Mouse (Mus musculus) brain, adult 2 months (tissue): ENCODE data around the gene Tent5b.

Experiments
- DNase-seq: peaks from one replicate; pipeline ENCODE4 v3.0.0; 2011; ENCODE audit warnings: low read depth, low spot score

The Tent5b gene

DNA sequence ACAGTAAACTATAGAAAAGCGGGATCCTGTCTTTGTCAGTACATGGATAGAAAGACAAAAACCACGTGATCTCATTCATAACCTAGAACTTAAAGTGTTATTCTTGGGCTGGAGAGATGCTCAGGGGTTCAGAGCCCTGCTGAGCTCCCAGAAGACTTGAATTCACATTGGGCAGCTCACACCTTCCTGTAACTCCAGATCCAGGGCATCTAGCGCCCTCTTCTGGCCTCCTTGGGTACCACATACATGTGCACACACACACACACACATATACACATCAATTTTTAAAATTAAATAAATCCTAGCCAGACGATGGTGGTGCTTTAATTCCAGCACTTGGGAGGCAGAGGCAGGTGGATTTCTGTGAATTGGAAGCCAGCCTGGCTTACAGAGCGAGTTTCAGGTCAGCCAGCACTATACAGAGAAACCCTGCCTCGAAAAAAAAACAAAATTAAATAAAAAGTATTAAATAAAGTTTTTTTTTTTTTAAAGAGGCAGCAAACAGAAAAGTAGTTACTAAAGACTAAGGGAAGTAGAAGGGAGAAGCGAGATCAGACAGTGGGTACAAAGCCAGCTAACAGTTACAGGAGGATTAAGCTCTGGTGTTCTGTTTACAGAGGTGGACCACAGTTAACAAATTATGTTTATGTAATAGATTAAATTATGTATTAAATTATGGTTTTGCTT, 8.7 kb upstream of the Tent5b start:
- no peak for DNase-seq

DNA sequence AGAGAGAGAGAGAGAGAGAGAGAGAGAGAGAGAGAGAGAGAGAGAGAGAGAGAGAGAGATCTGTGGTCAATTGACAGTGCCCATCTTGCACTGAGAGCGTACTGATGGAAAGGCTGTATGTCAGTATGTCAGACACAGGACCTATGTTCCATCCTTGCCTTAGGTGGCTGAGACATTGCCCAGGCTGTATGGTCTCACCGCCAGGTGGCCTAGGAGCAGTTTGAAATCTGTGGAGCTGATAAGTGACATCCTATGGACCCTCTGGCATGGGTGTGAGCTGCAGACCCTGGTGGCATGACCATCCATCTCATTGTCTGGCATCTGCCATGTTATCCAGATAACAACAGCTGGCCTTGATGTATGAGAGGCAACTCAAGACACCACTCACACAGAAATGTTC, 6.1 kb upstream of the Tent5b start:
- DNase-seq = no peak

DNA sequence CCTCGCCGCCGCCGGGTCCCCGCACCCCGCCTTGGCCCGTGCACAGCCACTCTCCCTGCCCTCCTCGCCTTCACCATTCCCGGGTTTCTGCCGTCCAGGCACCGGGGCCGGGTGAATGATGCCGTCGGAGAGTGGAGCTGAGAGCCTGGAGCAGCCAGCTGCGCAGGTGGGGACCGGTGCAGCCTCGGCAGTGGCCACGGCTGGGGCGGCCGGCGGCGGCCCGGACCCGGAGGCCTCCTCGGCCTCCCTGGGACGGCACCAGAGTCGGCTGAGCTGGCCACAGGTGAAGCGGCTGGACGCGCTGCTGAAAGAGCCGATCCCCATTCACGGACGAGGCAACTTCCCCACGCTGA, 229 bp downstream of the Tent5b start:
- no peak for DNase-seq

DNA sequence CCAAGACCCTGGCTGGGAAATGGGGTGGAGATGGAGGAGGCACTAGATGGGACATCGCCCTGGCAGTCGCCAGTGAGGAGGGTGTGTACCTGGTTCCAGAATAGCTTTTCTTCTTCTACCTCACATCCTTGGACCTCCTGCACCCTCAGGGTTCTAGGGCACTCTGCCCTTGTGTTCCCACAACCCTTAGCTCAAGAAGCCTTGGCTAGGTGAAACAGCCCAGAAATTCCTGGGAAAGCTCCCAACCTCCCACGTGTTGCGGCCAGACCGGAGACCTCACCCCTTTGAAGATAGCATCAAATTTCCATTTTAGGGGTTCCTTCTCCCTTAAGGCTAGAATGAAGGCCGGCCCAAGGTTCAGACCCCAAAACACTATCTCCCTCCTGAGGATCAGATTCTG, 822 bp downstream of the Tent5b start:
- no peak for DNase-seq

DNA sequence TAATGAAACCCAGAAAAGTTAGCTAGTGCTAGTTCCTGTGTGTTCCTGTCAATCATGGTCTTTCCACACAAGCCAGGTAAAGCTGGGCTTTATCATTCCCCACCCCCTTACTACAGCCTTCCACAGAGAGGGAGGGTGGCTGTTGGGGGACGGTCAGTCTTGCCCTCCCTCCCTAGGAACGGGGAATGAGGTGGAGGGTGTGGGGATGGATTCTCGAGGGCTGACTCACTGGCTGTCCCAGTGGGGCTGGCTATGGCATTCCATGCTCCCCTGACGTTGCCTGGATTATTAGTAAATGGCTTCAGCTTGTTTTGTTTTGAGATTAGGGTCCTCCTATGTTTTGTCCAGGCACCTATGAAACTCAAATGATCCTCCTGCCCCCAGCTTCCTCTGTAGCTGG, 1.6 kb downstream of the Tent5b start:
- no peak for DNase-seq

DNA sequence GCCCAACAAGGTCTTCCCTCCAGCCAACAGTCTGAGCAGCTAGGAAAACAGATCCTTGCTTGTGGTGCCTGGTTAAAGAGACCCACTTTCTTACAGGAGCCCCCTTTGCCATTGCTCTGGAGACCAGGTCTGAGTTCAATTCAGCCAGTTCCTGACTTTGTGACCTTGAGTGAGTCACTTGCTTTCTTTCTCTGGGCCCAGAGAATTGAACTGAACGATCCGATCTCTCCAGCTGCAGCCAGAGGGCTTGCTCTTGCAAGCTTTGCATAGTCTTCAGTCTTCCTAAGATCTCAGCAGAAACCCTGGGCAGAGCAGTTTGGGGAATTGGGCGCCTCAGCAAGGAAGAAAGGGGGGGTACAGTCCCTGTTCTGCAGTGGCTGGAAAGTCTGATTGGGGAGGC, 2.5 kb downstream of the Tent5b start:
- no peak for DNase-seq

DNA sequence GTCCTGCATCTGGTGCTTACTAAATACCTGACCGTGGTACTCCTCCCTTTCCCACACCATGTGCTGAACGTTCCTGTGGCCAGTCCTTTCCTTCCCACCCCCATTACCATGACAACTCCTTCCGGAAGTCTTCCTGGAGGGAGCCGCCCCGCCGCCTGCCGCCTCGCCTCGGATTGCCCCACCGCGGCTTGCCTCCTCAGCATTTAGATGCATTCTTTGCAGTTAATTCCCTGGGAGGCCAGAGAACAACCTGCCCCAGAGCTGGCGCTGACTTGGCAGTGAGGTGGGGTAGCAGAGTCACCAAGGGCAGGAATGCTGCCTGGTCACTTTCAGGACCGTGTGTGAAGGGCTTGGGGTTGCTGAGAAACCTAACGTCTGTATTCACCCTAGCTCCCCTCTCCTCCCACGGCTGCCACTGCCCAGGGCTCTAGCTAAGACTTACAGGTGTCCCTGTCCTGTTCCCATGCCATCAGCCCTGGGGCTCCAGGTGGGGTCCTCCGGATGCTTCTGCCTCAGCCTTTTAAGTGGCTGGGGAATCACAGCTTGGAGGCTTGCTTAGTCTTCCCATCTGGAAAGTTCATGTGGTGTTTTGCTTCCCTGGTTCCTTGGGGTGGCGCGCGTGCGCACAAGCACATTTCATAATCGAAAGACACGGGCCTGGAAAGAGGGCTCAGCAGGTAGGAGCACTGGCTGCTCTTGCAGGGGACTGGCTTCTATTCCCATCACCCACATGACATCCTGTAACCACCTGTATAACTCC, 4.5 kb downstream of the Tent5b start:
- no peak for DNase-seq

DNA sequence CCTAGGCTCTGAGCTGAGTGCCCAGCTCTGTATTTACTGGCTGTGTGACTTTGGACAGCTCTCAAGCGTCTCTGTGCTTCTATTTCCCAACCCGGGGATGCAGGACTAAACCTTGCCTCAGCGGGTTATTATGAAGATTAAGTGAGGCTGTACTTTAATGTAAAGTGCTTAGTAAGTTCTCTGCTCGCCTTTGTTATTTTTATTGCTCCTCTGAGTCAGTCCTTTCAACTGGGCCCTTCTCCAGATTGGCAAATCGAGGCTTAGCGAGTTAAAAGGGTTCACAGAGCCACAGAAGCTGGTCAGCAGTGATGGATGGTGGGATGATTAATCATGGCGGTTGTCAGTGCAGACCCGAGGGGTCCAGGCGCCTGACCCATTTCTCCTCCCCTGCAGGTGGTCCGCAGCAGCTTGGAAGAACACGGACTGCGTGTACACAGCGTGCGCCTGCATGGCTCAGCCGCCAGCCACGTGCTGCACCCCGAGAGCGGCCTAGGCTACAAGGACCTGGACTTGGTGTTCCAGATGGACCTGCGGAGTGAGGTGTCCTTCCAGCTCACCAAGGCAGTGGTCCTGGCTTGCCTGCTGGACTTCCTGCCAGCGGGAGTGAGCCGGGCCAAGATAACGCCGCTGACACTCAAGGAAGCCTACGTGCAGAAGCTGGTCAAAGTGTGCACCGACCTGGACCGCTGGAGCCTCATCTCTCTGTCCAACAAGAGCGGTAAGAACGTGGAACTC, 5.9 kb downstream of the Tent5b start:
- no peak for DNase-seq

DNA sequence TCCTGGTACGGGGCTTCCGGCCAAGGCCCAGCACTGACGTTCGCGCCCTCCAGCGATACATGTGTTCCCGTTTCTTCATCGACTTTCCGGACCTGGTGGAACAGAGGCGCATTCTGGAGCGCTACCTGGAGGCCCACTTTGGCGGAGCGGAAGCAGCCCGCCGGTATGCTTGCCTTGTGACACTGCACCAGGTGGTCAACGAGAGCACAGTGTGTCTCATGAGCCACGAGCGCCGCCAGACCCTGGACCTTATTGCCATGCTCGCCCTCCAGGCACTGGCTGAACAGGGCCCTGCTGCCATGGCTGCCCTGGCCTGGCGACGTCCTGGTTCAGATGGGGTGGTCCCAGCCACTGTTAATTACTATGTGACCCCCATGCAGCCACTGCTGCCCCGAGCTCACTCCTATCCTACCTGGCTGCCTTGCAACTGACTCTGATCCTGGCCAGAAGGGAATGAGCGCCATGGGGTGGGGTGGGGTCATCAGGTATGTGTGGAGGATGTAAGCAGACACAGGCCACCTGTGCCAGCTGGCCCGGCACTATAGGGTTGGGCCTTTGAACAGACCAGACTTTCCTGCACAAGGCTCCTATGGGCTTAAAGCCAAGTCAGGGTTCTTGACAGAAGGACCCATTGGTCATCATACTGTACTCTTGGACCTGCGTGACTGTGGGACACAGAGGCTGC, 6.9 kb downstream of the Tent5b start:
- DNase-seq = no peak

DNA sequence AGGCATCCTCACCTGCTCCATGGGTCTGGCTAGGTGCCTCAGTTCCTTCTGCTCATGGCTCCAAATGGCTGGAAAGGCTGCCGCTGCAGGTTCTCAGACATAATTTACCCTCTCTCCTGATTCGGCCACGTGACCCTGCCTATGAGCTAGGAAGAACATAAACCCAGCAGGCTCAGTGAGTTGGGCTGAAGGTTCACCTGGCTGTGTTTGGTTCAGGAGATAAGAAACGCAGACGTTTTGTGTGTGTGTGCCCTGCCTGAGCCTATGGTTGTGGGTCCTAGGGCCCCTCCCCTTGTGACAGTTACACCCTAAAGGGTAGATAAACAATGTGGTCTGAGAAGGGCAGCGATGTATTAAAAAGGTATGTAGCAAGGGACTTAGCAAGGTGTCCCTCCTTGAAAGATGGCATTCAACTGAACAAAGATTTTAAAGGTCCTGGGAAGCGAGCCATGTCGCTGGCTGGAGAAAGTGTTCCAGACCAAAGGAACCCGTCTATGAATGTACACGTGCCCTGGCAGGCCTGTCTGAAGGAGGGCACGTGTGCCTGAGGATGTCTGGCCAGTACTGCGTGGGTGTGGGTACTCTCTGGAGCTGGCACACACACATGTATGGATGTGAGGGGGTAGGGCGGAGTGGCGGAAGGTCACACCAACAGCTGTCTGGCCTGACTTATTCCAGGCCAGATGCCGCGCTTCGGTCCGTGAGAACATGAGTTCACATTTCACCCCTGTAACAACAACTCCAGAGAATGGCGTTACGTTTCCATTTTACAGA, 8.9 kb downstream of the Tent5b start:
- DNase-seq = no peak

DNA sequence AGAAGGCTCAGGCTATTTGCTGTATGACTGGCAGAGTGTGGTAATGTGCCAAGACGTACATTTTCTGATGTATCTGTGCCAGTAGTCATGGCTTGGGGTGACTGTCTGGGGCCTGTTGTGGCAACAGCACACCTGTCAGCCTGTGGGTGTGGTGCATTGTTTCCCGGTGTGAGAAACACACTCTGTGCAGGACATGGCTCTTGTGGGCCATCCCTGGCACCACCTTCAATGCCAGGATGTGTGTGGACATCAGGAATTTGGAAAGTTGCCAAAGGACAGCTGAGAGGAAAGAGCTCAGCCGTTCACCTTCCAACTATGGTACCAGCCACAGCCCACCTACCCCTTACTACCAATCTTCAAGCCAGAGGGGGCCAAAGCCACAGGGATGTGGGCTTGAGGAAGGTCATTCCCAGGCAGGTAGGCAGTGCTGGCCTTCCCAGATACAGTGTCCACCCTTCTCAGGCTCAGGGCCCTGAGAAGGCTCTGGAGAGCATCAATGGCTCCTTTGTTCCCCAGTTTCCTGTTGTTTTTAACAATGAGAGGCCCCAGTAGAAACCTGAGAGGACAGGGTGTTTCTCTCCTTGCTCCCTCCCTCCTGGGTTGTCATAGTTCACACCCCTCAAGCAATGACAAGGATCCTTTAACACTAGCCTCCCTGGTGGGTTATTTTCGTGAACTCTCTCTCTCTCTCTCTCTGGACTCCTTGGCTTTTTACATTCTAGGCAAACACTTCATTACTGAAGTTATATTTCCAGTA, 9.7 kb downstream of the Tent5b start:
- DNase-seq = no peak

DNA sequence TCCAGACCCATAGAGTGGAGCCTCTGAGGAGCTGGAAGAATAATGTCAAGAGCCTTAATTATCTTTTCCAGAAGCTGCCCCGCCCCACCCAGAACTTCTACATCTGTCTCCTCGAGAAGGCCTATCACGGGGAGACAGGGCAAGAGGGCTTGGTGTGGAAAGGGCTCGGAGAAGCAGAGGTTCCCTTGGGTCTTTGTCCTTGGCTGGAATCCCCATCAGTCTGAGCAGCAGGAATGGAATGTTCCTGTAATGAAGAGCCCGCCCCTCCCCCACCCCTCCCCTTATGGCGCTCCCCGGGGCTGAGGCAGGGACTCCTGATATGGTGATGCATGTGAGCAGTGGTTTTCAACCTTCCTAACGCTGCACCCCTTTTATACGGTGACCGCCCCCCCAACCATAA, 11.9 kb downstream of the Tent5b start:
- DNase-seq = no peak

DNA sequence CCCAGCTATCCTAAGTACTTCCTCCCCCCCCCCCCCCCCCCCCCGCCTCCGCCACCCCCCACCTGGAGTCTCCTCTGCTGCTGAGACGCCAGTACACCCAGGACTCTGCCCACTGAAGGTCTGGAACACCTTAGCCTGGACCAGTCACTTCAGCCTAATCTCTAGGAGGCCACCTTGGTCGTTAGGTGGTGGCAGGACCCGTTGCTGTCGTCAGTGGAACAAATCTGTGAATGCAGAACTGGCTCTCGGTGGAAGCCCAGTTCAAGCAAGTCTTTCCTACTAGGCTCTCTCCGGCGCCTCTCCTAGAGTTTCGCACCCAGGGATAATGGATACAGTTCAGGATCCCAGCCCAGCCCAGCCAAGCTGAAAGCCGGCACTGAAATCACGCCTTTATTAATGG, 14.0 kb downstream of the Tent5b start:
- DNase-seq = no peak

DNA sequence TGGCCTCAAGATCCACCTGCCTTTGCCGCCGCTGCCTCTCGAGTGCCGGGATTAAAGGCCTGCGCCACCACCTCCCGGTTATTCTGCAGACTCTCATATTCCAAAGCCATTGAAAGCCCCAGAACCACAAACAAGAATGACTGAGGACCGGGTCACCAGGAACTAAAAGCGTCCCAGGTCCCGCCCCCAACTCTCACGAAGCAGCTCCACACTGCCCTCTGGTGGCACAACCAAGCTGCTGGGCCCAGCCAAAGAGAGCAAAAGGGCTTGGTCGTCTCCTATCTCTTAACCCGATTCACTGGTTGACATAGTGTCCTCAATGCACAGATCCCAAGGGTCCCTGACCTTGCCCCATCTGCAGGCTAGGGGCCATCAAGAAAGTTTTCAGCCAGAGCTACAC, 14.5 kb downstream of the Tent5b start:
- DNase-seq = peak; percentile 91

DNA sequence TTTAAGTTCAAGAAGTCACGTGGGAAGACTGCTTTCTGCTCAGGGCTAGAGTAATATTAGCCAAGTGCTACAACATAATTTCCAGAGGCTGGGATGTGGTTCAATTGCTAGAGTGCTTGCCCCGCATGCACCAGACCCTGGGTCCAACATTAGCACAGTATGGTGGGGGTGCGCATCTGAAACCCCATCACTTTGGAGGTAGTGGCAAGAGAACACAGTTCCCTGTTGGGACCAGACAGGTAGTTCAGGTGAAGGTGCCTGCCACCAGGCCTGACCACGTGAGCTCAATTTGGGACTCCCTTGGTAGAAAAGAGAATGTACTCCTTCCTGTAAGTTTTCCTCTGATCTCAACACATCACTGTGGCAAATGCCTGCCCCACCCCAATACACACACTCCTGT, 14.9 kb downstream of the Tent5b start:
- no peak for DNase-seq

DNA sequence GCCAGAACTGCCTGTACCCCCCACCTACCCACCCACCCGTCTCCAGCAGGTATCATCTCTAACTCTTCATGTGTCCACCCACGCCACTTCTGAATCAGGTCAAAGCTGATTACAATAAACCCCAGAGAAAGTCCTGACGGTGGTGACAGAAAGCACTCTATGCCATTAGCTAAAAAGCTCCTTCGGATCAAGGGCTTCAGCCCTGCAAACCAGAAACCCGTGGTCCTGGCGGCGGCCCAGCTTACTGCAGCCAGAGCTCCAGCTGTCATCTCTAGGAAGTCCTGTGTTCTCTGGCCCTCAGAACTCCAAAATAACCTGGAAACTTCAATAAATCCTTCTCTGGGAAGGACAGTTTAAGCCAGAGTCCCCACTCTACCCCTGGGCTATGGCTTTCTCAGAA, 15.8 kb downstream of the Tent5b start:
- peak; percentile 75 for DNase-seq

DNA sequence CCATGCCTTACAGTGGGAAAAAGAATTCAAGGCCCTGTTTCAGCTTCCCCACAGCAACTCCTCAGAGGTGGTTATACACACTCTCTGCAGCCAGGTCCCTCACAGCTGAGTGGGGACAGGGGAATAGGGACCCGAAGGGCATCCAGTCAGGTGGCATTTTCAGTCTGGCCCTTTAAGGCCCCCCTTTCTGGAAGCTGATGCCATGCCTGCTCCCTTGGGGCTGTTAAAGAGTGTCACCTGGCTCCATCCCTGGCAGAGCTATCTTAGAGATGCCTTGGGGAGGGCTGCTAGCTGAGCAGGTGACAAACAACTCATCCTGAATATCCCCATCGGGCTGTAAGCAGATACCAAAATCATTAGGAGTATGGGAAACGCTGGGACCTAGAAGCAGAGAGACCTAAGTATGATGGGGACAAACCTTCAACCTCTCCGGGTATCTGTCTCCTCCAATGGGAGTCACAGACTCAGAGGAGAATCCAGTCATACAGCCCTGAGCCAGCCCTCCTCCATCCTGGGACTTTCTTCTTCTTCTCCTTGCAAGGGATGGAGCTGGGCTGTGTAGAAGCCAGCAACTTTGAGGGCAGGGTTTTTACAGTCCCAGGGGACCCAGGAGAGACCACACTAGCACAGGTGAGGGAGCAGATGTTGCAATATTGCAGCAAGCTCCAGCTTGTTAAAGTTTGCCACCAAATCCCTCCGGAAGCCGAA, 17.0 kb downstream of the Tent5b start:
- peak; percentile 82 for DNase-seq

DNA sequence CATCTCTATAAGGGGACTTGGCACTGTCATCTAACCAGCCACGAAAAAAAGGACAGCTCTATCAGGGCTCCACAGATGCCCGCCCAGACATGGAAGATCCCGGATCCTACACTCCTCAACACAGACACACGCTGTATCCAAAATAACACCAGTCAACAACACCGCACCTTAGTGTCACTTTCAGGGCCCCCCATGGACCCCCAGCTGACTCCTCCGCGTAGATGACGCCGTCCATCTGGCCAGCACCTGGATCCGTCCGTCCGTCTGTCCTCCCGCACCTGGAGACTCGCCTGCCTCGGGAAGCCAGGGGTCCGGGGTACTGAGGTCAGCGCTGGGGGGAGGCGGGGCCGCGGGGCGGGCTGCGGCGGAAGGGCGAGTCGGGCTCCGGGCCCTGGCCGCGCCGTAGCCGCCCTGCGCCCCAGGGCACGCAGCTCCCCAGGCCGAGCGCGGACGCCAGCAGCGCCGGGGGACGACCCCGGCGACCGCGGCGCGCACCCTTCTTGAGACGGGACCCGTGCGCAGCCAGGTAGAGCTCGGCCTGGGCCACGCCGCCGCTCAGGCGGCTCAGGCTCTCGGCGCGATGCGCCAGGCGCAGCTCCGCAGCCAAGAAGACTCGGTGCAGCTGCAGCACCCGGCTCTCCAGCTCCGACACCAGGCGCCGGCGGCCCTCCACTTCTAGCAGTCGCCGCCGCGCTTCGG, 17.7 kb downstream of the Tent5b start:
- DNase-seq = peak; percentile 49

DNA sequence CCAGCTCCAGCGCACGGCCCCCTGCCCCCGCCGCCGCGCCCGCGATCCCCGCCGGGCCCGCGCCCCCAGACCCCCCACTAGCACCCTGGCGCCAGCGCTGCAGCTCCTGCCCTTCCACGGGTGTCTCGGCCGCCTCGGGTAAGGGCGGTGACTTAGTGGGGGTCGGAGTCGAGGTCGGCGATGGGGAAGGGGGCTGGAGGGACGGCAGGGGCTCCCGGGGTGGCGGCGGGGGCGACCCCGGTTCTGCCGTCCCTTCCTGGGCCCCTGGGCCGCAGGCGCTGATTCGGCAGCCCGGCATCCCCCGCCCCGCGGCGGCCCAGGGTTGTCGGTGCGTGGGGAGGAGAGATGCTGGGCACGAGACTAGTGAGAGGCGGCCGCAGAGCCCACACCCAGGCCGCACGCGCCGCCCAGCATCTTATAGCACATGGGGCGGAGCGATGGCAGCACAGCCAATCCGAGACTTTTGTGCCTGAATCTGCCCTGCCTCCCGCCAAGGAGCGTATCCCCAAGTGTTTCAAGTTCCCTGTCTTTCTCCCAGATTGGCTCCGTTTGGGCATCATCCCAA, 18.3 kb downstream of the Tent5b start, which contains the start of gene Trnp1:
Gene Trnp1, minus strand, starts transcription at position 391 of the 565 bp plus-strand sequence.
- DNase-seq = peak; percentile 98
